Mouse (Mus musculus) neural tube, embryonic 15.5 days (tissue): ENCODE results near the gene Gbf1. TPM values are rescaled to one million over a fixed set of nuclear protein-coding genes. Genes with fewer than 3 reads are reported as not detected.

ENCODE experiments used
- ATAC-seq: fragments of 200-750 bp; cut with Nextera tagmentation; 2 replicates; pipeline ENCODE4 v1.8.0; 2017; ENCODE audit warnings: mild to moderate bottlenecking, moderate TSS enrichment, moderate library complexity; ENCODE audit not compliant: low FRiP score
- H3K27ac ChIP-seq: fragments of 300-500 bp; sonication (generic); replicated peaks from 2 replicates; pipeline ENCODE4 v1.5.1; 2015; ENCODE audit warnings: mild to moderate bottlenecking, inconsistent platforms
- H3K27me3 ChIP-seq: fragments of 300-500 bp; sonication (generic); replicated peaks from 2 replicates; pipeline ENCODE4 v1.6.1; 2015; ENCODE audit warnings: inconsistent platforms
- H3K36me3 ChIP-seq: fragments of 300-500 bp; sonication (generic); 2 replicates; pipeline ENCODE4 v1.6.1; 2015; ENCODE audit warnings: inconsistent platforms
- H3K4me1 ChIP-seq: fragments of 300-500 bp; sonication (generic); 2 replicates; pipeline ENCODE4 v1.6.1; 2015; ENCODE audit warnings: inconsistent platforms
- H3K4me2 ChIP-seq: fragments of 300-500 bp; sonication (generic); 2 replicates; pipeline ENCODE4 v1.6.1; 2015; ENCODE audit warnings: inconsistent platforms, mild to moderate bottlenecking, moderate library complexity
- H3K4me3 ChIP-seq: fragments of 300-500 bp; sonication (generic); replicated peaks from 2 replicates; pipeline ENCODE4 v1.5.1; 2015; ENCODE audit warnings: mild to moderate bottlenecking, inconsistent platforms
- H3K9ac ChIP-seq: fragments of 300-500 bp; sonication (generic); replicated peaks from 2 replicates; pipeline ENCODE4 v1.6.1; 2015; ENCODE audit warnings: mild to moderate bottlenecking, inconsistent platforms
- H3K9me3 ChIP-seq: fragments of 300-500 bp; sonication (generic); replicated peaks from 2 replicates; pipeline ENCODE4 v1.6.1; 2016; ENCODE audit warnings: inconsistent platforms
- WGBS: fragments of 180-500 bp; shearing (Covaris S2); methylation state at CpG from one replicate; pipeline ENCODE4 v1.1.7; 2015; ENCODE audit warnings: mixed read lengths; 5-methylcytosine and 5-hydroxymethylcytosine counted together
- polyA plus RNA-seq: library from polyadenylated mRNA; unstranded; fragments of >200 nt; fragmentation: Nextera tagmentation; extraction: Ambion mirVana; gene quantifications from 2 replicates; pipeline ENCODE4 v1.2.1, GENCODE M21; 2015

The Gbf1 gene
- polyA plus RNA-seq, 1 experiment from 2014 or later, result 76.6 TPM

DNA sequence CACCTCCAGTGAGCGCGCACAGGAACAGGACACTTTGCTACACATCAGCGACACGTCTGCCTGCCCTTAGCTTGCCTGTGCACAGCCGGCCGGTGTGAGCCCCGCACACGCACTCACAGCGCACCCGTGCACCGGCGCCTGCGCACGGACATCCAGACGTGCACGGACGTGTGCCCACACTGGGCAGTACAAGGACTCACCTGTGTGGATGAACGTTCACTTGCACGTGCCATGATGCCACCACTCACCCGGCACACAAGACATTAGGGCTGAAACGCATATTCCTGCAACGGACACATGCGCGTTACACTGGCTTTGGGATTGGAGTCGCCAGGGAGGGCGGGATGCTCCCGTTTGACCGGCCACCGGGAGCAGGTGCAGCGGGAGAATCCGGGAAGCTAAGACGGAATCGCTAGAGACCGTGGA is 152.6 kb downstream of the Gbf1 start:
- Histone ChIP-seq H3K9ac (peak overlapping the region; percentile 44), H3K4me1 (peaks cover 39% of the 10 kb centered on the region), H3K36me3 (no peaks in the 10 kb centered on the region), H3K27ac (peak overlapping the region; percentile 62), H3K9me3 (no peaks in the 10 kb centered on the region), H3K27me3 (peaks cover 42% of the 10 kb centered on the region), H3K4me3 (peak overlapping the region; percentile 47), H3K4me2 (peak overlapping the region; percentile 93)
- ATAC-seq, result no peak
- WGBS, result under 1% methylated on average over 34 of the region's 34 CpGs

DNA sequence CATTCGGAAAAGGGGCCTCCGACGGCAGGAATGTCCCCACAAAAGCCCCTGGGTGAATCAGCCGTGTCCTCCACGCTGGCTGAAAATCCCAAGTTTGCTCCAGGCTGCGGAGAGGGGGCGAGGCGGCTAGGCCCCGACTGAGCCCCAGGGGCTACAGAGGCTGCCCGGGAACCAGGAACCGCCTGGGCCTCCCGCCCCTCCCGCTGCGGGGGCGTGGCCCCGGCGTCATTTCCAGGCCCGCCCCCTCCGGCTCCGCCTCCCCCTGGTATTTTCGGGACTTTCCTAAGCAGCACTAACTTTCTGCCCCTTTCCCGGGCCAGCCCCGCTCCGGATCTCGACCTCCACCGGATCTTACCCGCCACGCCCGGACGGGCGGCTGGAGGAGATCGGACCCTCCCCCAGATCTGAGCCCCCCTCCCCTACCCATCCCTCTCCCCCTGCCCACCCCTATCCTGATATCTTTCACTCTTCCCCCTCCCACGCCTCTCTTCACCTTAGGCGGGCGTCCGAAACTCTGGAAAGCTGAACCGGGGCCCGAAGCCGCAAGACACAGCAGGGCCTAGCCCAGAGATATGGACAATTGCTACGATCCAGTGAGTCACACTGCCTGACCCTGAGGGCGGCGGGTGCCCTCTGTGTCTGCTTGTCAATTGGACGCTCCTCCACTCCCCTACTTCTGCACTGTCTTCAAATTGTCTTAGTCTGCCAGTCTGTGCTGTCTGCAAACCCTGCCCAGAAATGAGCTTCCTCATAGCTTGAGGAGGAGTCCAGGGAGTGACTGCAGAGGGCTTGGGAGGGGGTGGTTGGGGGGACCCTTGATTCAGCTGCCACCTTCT is 153.3 kb downstream of the Gbf1 start:
- 2% methylated on average over 41 of the region's 43 CpGs for WGBS
- no peak for ATAC-seq
- Histone ChIP-seq H3K27ac (no peak overlapping the region), H3K27me3 (peaks cover 42% of the 10 kb centered on the region), H3K4me1 (peaks cover 39% of the 10 kb centered on the region), H3K9ac (peak overlapping the region; percentile 44), H3K4me2 (peak overlapping the region; percentile 93), H3K36me3 (no peaks in the 10 kb centered on the region), H3K4me3 (peak overlapping the region; percentile 47), H3K9me3 (no peaks in the 10 kb centered on the region)

DNA sequence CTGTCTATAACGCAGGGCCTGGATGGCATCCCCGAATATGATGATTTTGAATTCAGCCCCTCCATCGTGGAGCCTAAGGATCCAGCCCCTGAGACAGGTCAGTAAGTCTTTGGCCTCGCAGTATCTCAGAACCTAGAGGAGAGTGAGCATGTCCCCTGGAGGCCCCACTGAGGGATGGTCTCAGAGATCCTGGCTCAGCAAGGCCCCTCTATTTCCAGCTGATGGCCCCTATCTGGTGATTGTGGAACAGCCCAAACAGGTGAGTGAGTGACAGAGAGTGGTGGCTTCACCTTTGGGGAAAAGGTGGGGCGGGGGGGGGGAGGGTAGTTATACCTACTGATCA is 153.9 kb downstream of the Gbf1 start:
- Histone ChIP-seq H3K4me1 (peaks cover 39% of the 10 kb centered on the region), H3K9me3 (no peaks in the 10 kb centered on the region), H3K9ac (0 out of 2 replicates have a peak overlapping the region, but pooled peaks have one; percentile 44), H3K4me3 (peak overlapping the region; percentile 47), H3K27ac (no peak overlapping the region), H3K4me2 (peak overlapping the region; percentile 93), H3K27me3 (peaks cover 42% of the 10 kb centered on the region), H3K36me3 (peaks cover 2% of the 10 kb centered on the region; the same call in 1 of the 2 replicates)
- no peak for ATAC-seq
- 56% methylated on average over 5 of the region's 5 CpGs for WGBS

DNA sequence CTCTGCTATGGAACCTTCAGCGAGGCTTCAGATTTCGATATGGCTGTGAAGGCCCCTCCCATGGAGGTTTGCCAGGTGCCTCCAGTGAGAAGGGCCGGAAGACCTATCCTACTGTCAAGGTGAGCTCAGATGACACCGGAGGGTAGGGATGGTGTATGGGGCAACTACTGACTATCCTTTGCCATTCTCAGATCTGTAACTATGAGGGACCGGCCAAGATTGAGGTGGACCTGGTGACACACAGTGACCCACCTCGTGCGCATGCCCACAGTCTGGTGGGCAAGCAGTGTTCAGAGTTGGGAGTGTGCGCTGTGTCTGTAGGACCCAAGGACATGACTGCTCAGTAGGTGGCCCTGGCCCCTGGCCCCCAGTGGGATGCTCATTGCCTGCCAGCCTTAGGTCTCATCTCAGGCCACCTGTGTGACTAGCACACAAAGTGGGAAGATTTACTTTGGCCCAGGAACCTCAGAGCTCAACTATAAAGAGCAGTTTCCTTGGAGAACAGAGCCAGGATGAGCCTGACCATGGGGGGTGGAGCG is 154.5 kb downstream of the Gbf1 start:
- Histone ChIP-seq H3K9me3 (no peaks in the 10 kb centered on the region), H3K9ac (no peak overlapping the region), H3K4me1 (peaks cover 39% of the 10 kb centered on the region), H3K4me3 (no peak overlapping the region), H3K27me3 (peaks cover 42% of the 10 kb centered on the region), H3K27ac (no peak overlapping the region), H3K36me3 (peaks cover 8% of the 10 kb centered on the region; the same call in 1 of the 2 replicates), H3K4me2 (no peak overlapping the region)
- 88% methylated on average over 9 of the region's 9 CpGs for WGBS
- ATAC-seq, result no peak

DNA sequence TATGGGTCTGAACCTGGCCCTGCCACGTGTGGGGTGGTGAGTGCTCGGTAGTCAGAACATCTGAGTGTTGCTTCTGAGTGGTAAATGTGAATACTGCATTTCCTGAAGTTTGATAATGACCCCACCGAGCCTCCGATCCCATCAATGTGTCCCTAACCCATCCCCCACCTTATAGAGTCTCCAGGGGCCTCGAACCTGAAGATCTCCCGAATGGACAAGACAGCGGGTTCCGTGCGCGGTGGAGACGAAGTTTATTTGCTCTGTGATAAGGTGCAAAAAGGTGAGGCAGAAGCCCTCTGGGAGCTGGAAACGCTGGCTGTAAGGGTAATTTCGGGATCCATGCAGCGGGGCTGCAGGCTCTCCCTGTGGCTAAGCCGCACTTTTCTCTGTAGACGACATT is 155.5 kb downstream of the Gbf1 start:
- H3K9me3 ChIP-seq, result no peaks in the 10 kb centered on the region
- no peak overlapping the region for H3K27ac ChIP-seq
- ATAC-seq, result no peak
- no peak overlapping the region for H3K9ac ChIP-seq
- H3K4me3 ChIP-seq, result no peak overlapping the region
- 79% methylated on average over 16 of the region's 16 CpGs for WGBS
- peaks cover 47% of the 10 kb centered on the region for H3K27me3 ChIP-seq
- H3K4me1 ChIP-seq, result peaks cover 39% of the 10 kb centered on the region
- no peak overlapping the region for H3K4me2 ChIP-seq
- H3K36me3 ChIP-seq, result peaks cover 16% of the 10 kb centered on the region

DNA sequence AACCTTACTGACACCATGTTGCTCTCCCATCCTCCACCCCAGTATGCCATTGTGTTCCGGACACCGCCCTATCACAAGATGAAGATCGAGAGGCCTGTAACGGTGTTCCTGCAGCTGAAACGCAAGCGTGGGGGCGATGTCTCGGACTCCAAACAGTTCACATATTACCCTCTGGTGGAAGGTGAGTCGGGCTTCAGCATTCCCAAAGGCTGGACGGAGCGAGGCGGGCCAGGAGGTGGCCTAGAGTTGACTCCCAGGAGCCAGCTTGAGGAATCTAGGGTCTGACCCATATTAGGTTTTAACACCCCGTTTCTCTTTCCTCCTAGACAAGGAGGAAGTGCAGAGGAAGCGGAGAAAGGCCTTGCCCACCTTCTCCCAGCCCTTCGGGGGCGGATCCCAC is 156.0 kb downstream of the Gbf1 start:
- peak overlapping the region; percentile 58; the same call in 1 of the 2 replicates for H3K9ac ChIP-seq
- peak overlapping the region; percentile 47 for H3K4me3 ChIP-seq
- no peaks in the 10 kb centered on the region for H3K9me3 ChIP-seq
- H3K4me1 ChIP-seq, result peaks cover 39% of the 10 kb centered on the region
- H3K27ac ChIP-seq, result no peak overlapping the region
- WGBS, result 61% methylated on average over 16 of the region's 16 CpGs
- H3K36me3 ChIP-seq, result peaks cover 21% of the 10 kb centered on the region
- peak overlapping the region; percentile 92 for H3K4me2 ChIP-seq
- no peak for ATAC-seq
- H3K27me3 ChIP-seq, result peaks cover 51% of the 10 kb centered on the region

DNA sequence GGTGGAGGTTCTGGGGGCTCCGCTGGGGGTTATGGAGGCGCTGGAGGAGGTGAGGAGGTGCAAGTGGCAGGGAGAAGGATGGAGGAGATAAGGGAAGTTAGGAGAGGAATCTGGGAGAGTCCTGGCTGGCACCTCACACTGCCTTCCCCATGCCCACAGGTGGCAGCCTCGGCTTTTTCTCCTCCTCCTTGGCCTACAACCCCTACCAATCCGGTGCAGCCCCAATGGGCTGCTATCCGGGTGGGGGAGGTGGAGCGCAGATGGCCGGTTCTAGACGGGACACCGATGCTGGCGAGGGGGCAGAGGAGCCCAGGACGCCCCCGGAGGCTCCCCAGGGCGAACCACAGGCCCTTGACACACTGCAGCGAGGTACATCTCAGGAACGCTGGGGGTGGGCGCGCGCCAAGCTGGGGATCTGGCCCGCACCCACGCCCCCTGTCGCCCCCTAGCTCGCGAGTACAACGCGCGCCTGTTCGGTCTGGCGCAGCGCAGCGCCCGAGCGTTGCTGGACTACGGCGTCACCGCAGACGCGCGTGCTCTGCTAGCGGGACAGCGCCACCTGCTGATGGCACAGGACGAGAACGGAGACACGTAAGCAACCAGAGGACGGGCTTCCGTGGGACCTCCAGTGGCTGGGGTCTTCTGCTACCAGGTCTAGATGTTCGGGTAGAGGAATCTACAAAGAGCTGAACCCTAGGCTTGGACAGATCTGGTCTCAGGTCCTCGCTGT is 156.6 kb downstream of the Gbf1 start:
- peaks cover 56% of the 10 kb centered on the region for H3K27me3 ChIP-seq
- ATAC-seq, result peak; percentile 71
- H3K4me2 ChIP-seq, result peak overlapping the region; percentile 92
- peaks cover 25% of the 10 kb centered on the region for H3K36me3 ChIP-seq
- H3K9me3 ChIP-seq, result no peaks in the 10 kb centered on the region
- WGBS, result 2% methylated on average over 47 of the region's 47 CpGs
- peaks cover 35% of the 10 kb centered on the region for H3K4me1 ChIP-seq
- H3K9ac ChIP-seq, result peak overlapping the region; percentile 58
- H3K27ac ChIP-seq, result no peak overlapping the region
- H3K4me3 ChIP-seq, result peak overlapping the region; percentile 47

DNA sequence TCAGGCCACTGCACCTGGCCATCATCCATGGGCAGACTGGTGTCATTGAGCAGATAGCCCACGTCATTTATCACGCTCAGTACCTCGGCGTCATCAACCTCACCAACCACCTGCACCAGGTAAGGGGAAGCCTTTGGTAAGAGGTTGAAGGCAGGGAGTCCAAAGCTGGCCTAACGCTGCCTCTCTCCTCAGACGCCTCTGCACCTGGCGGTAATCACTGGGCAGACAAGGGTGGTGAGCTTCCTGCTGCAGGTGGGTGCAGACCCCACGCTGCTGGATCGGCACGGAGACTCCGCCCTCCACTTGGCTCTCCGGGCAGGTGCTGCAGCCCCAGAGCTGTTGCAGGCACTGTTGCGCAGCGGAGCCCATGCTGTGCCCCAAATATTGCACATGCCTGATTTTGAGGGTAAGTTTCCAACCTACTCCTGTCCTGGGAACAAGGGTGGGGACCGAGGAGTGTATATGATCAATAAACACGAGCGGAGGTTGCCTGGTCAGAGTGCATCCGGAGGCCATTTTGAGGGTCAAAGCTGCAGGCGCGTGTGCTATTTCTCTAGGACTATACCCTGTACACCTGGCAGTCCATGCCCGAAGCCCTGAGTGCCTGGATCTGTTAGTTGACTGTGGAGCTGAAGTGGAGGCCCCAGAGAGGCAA is 157.5 kb downstream of the Gbf1 start:
- ATAC-seq, result no peak

DNA sequence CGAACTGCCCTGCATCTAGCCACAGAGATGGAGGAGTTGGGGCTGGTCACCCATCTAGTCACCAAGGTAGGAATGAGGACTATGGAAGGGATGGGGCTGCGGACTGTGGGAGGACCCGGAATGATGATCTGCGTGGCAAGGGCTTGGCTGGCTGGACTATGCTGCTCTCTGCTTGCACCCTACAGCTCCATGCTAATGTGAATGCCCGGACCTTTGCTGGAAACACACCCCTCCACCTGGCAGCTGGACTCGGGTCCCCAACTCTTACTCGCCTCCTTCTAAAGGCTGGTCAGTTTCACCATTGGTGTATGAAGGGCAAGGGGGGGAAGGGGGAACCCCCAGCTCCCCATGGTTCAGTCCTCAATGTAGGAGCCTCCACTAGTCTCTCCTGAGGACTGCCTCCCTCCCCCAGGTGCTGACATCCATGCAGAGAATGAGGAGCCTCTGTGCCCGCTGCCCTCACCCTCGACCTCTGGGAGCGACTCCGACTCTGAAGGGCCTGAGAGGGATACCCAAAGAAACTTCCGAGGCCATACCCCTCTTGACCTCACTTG is 158.1 kb downstream of the Gbf1 start:
- peaks cover 24% of the 10 kb centered on the region for H3K4me1 ChIP-seq
- no peak overlapping the region for H3K27ac ChIP-seq
- WGBS, result 90% methylated on average over 12 of the region's 12 CpGs
- peaks cover 59% of the 10 kb centered on the region for H3K27me3 ChIP-seq
- no peak overlapping the region for H3K9ac ChIP-seq
- H3K36me3 ChIP-seq, result peaks cover 29% of the 10 kb centered on the region
- no peaks in the 10 kb centered on the region for H3K9me3 ChIP-seq
- ATAC-seq, result no peak
- no peak overlapping the region for H3K4me2 ChIP-seq
- H3K4me3 ChIP-seq, result no peak overlapping the region

More for the DNA sequence above, 157.5 kb downstream of the Gbf1 start:
- H3K36me3 ChIP-seq, result peaks cover 29% of the 10 kb centered on the region
- no peak overlapping the region for H3K9ac ChIP-seq
- 82% methylated on average over 21 of the region's 21 CpGs for WGBS
- H3K4me3 ChIP-seq, result no peak overlapping the region
- H3K9me3 ChIP-seq, result no peaks in the 10 kb centered on the region
- H3K4me2 ChIP-seq, result 0 out of 2 replicates have a peak overlapping the region, but pooled peaks have one; percentile 92
- no peak overlapping the region for H3K27ac ChIP-seq
- peaks cover 26% of the 10 kb centered on the region for H3K4me1 ChIP-seq
- H3K27me3 ChIP-seq, result peaks cover 59% of the 10 kb centered on the region

DNA sequence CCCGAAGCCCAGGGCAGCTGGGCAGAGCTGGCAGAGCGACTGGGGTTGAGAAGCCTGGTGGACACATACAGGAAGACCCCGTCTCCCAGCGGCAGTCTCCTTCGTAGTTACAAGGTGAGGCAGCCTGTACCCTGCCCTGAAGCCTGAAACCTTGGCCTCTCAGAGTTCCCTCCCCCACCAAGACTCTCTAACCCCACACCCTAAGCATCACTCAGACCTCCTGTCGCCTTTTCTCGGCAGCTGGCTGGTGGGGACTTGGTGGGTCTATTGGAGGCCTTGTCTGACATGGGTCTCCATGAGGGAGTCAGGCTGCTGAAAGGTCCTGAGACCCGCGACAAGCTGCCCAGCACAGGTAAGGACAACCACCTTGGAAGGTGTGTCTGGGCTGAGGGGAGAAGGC is 159.0 kb downstream of the Gbf1 start:
- H3K4me2 ChIP-seq, result no peak overlapping the region
- 89% methylated on average over 9 of the region's 9 CpGs for WGBS

DNA sequence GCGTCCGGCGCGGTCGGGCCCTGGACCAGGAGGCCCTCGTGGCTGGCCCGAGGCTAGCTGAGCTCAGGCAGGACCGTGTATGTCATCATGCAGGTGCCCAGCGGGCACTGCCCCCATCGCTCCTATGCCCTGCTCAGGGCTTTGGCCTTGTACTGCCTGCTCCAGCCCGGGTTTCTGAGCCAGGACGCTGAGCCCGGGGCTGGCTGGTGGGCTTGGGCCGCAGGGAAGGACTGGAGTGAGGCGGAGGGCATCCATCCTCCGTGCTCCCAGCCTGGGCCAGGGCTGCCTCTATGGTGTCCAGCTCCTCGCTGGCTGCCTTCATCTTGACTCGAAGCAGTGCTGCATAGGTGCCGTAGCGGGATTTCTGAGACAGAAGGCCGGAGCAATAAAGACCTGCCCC is 160.3 kb downstream of the Gbf1 start:
- Histone ChIP-seq H3K4me3 (no peak overlapping the region), H3K27ac (no peak overlapping the region), H3K4me2 (no peak overlapping the region), H3K4me1 (peaks cover 36% of the 10 kb centered on the region), H3K9ac (no peak overlapping the region), H3K27me3 (peaks cover 61% of the 10 kb centered on the region), H3K9me3 (no peaks in the 10 kb centered on the region), H3K36me3 (peaks cover 29% of the 10 kb centered on the region)
- 93% methylated on average over 21 of the region's 21 CpGs for WGBS
- no peak for ATAC-seq

More for the DNA sequence above, 159.0 kb downstream of the Gbf1 start:
- no peak overlapping the region for H3K4me3 ChIP-seq
- no peaks in the 10 kb centered on the region for H3K9me3 ChIP-seq
- no peak overlapping the region for H3K27ac ChIP-seq
- H3K9ac ChIP-seq, result no peak overlapping the region
- peaks cover 24% of the 10 kb centered on the region for H3K4me1 ChIP-seq
- no peak for ATAC-seq
- peaks cover 59% of the 10 kb centered on the region for H3K27me3 ChIP-seq
- H3K36me3 ChIP-seq, result peaks cover 29% of the 10 kb centered on the region
